Mouse (Mus musculus) lung, adult 2 months (tissue): ENCODE measurements around the gene Cit.

Source experiments
- CTCF ChIP-seq: fragments of 200-500 bp; IDR thresholded peaks from 2 replicates; pipeline ENCODE4 v1.5.1; 2011; ENCODE audit warnings: mild to moderate bottlenecking, low read length, control low read depth; ENCODE audit not compliant: insufficient read depth
- POLR2A ChIP-seq: fragments of 200-500 bp; IDR thresholded peaks from 2 replicates; pipeline ENCODE4 v1.6.1; 2011; ENCODE audit warnings: low read depth, mild to moderate bottlenecking, control low read depth, low read length, borderline replicate concordance; ENCODE audit errors: extremely low read depth

DNA sequence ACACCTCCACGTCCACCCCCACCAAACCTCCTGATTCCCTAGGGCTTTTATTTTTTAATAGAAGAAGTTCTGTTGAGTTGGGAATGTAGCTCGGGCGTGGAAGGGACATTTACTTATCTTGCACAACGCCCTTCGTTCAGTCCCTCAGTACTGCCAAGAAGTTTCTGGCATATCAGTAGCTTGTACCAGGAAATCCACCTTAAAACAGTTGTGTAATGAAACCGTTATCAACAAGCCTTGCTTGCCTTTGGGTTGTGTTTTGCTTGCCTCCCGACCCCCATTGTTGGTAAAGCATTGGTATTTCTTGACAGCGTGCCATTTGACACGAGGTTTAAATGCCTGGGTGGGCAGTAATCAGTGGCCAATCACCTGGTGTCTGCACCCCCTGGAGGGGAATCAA, 39.4 kb downstream of the Cit start:
- TF ChIP-seq CTCF, result no peak
- TF ChIP-seq POLR2A, result no peak
